Mouse (Mus musculus) heart, postnatal 0 days (tissue): ENCODE results near the gene Zfp78. TPM values are rescaled to one million over a fixed set of nuclear protein-coding genes. Genes with fewer than 3 reads are reported as not detected.

Experiments used
- ATAC-seq: fragments of 200-750 bp; cut with Nextera tagmentation; 2 replicates; pipeline ENCODE4 v1.8.0; 2017; ENCODE audit warnings: low read depth, moderate number of reproducible peaks, moderate library complexity; ENCODE audit not compliant: insufficient read depth
- DNase-seq: peaks from one replicate; pipeline ENCODE4 v3.0.0-alpha.2; 2016; ENCODE audit warnings: low spot score
- H3K27ac ChIP-seq: fragments of 300-500 bp; sonication (generic); 2 replicates; pipeline ENCODE4 v1.5.1; 2014; ENCODE audit warnings: low read depth, mild to moderate bottlenecking
- H3K27me3 ChIP-seq: fragments of 300-500 bp; sonication (generic); 2 replicates; pipeline ENCODE4 v1.6.1; 2014; ENCODE audit warnings: low read length, mixed read lengths; ENCODE audit not compliant: control insufficient read depth, insufficient read depth
- H3K36me3 ChIP-seq: fragments of 300-500 bp; sonication (generic); replicated peaks from 2 replicates; pipeline ENCODE4 v1.6.1; 2014; ENCODE audit warnings: low read length, mixed read lengths; ENCODE audit not compliant: control insufficient read depth, insufficient read depth
- H3K4me1 ChIP-seq: fragments of 300-500 bp; sonication (generic); 2 replicates; pipeline ENCODE4 v1.6.1; 2014; ENCODE audit warnings: antibody characterized with exemption; ENCODE audit not compliant: control insufficient read depth, insufficient read depth
- H3K4me2 ChIP-seq: fragments of 300-500 bp; sonication (generic); 2 replicates; pipeline ENCODE4 v1.6.1; 2014; ENCODE audit warnings: low read depth, mild to moderate bottlenecking, low read length, moderate library complexity
- H3K4me3 ChIP-seq: fragments of 300-500 bp; sonication (generic); 2 replicates; pipeline ENCODE4 v1.5.1; 2014; ENCODE audit warnings: low read depth, low read length
- H3K9ac ChIP-seq: fragments of 300-500 bp; sonication (generic); replicated peaks from 2 replicates; pipeline ENCODE4 v1.6.1; 2014; ENCODE audit warnings: low read depth, low read length, mixed read lengths
- H3K9me3 ChIP-seq: fragments of 300-500 bp; sonication (generic); replicated peaks from 2 replicates; pipeline ENCODE4 v1.6.1; 2016; ENCODE audit warnings: low read length; ENCODE audit not compliant: control insufficient read depth
- CTCF ChIP-seq: IDR thresholded peaks from 2 replicates; pipeline ENCODE4 v1.5.1; 2016; ENCODE audit warnings: antibody characterized with exemption, control low read depth, low read depth
- EP300 ChIP-seq: IDR thresholded peaks from 2 replicates; pipeline ENCODE4 v1.6.1; 2016; ENCODE audit warnings: antibody characterized with exemption, low read depth
- WGBS: fragments of 180-500 bp; shearing (Covaris S2); extraction: QIAGEN DNeasy Blood & Tissue Kit; methylation state at CpG from one replicate; pipeline ENCODE4 v1.1.7; 2014; 5-methylcytosine and 5-hydroxymethylcytosine counted together
- polyA plus RNA-seq: library from polyadenylated mRNA; unstranded; fragments of >200 nt; fragmentation: Nextera tagmentation; extraction: Ambion mirVana; gene quantifications from 2 replicates; pipeline ENCODE4 v1.2.1, GENCODE M21; 2015
- total RNA-seq: library from RNA; depleted of rRNA; stranded (reverse); fragments of >200 nt; gene quantifications from 2 replicates; pipeline ENCODE4 v1.2.3, GENCODE M21; 2014; ENCODE audit warnings: low replicate concordance

Zfp78 gene
- total and polyA plus RNA-seq, 2 experiments from 2014 or later = 0.11 to 0.94 TPM

- Histone ChIP-seq H3K9ac (no peak overlapping the region), H3K4me3 (no peak overlapping the region), H3K4me1 (peaks cover 4% of the 10 kb centered on the region; the same call in 1 of the 2 replicates), H3K9me3 (no peaks in the 10 kb centered on the region), H3K36me3 (peaks cover 5% of the 10 kb centered on the region; the same call in 1 of the 2 replicates), H3K27ac (no peak overlapping the region), H3K4me2 (no peak overlapping the region), H3K27me3 (no peaks in the 10 kb centered on the region)
- no peak for ATAC-seq
- no peak for DNase-seq
- TF ChIP-seq EP300 = no peak
- no peak for TF ChIP-seq CTCF
- WGBS = 77% methylated on average over 8 of the region's 8 CpGs
These were observed 15.4 kb downstream of the Zfp78 start for GRCm38 (mm10) chr7:6378441-6378840.

- Histone ChIP-seq H3K9ac (no peak overlapping the region), H3K36me3 (peaks cover 11% of the 10 kb centered on the region; the same call in 1 of the 2 replicates), H3K27ac (no peak overlapping the region), H3K27me3 (no peaks in the 10 kb centered on the region), H3K4me1 (peaks cover 8% of the 10 kb centered on the region; the same call in 1 of the 2 replicates), H3K9me3 (no peaks in the 10 kb centered on the region), H3K4me3 (no peak overlapping the region), H3K4me2 (no peak overlapping the region)
- TF ChIP-seq EP300 (no peak), CTCF (no peak)
- no peak for DNase-seq
- ATAC-seq = no peak
- WGBS = 81% methylated on average over 2 of the region's 2 CpGs
These were observed 18.4 kb downstream of the Zfp78 start for GRCm38 (mm10) chr7:6381431-6381830.

- TF ChIP-seq EP300 = no peak
- TF ChIP-seq CTCF = no peak
- peak; percentile 93 for DNase-seq
- WGBS = under 1% methylated on average over 28 of the region's 28 CpGs
- peaks cover 11% of the 10 kb centered on the region; the same call in 1 of the 2 replicates for H3K36me3 ChIP-seq
- peak; percentile 99 for ATAC-seq
- peak within 1 kb of the TSS; percentile 63 for H3K4me3 ChIP-seq
- H3K9me3 ChIP-seq = no peaks in the 10 kb centered on the region
- peak within 1 kb of the TSS; percentile 89 for H3K4me2 ChIP-seq
- peaks cover 8% of the 10 kb centered on the region; the same call in 1 of the 2 replicates for H3K4me1 ChIP-seq
- H3K27ac ChIP-seq = peak within 1 kb of the TSS; percentile 57; the same call in 1 of the 2 replicates
- H3K9ac ChIP-seq = peak within 1 kb of the TSS; percentile 73
- no peaks in the 10 kb centered on the region for H3K27me3 ChIP-seq
These were observed 20.0 kb downstream of the Zfp78 start, which contains the start of gene Zfp28 for GRCm38 (mm10) chr7:6383044-6383455. TSS of gene Zfp28 (plus strand) at chr7:6383295.

GRCm38 (mm10) chr7:6384011-6384410, 20.9 kb downstream of the Zfp78 start:
- Histone ChIP-seq H3K9me3 (no peaks in the 10 kb centered on the region), H3K4me3 (peak overlapping the region; percentile 63), H3K27me3 (no peaks in the 10 kb centered on the region), H3K9ac (no peak overlapping the region), H3K27ac (0 out of 2 replicates have a peak overlapping the region, but pooled peaks have one; percentile 57), H3K4me1 (peaks cover 8% of the 10 kb centered on the region; the same call in 1 of the 2 replicates), H3K36me3 (0 out of 2 replicates have a peak, but pooled peaks cover 7% of the 10 kb centered on the region), H3K4me2 (peak overlapping the region; percentile 89)
- ATAC-seq (no peak), DNase-seq (no peak)
- no peak for TF ChIP-seq EP300
- TF ChIP-seq CTCF = no peak
- WGBS = 57% methylated on average over 8 of the region's 8 CpGs

- TF ChIP-seq EP300 (no peak), CTCF (no peak)
- Histone ChIP-seq H3K4me3 (no peak overlapping the region), H3K4me2 (no peak overlapping the region), H3K27ac (0 out of 2 replicates have a peak overlapping the region, but pooled peaks have one; percentile 38), H3K4me1 (peaks cover 8% of the 10 kb centered on the region; the same call in 1 of the 2 replicates), H3K36me3 (peaks cover 34% of the 10 kb centered on the region), H3K9ac (no peak overlapping the region), H3K9me3 (no peaks in the 10 kb centered on the region), H3K27me3 (no peaks in the 10 kb centered on the region)
- ATAC-seq (no peak), DNase-seq (no peak)
- WGBS = 72% methylated on average over 8 of the region's 8 CpGs
These were observed 23.9 kb downstream of the Zfp78 start for GRCm38 (mm10) chr7:6386995-6387394.

- H3K27me3 ChIP-seq = no peaks in the 10 kb centered on the region
- H3K9me3 ChIP-seq = no peaks in the 10 kb centered on the region
- 79% methylated on average over 5 of the region's 5 CpGs for WGBS
- no peaks in the 10 kb centered on the region for H3K4me1 ChIP-seq
- no peak overlapping the region for H3K27ac ChIP-seq
- H3K4me3 ChIP-seq = no peak overlapping the region
- no peak overlapping the region for H3K9ac ChIP-seq
- DNase-seq = no peak
- H3K36me3 ChIP-seq = peaks cover 52% of the 10 kb centered on the region
- TF ChIP-seq CTCF (no peak), EP300 (no peak)
- no peak for ATAC-seq
- H3K4me2 ChIP-seq = no peak overlapping the region
These were observed 25.9 kb downstream of the Zfp78 start for GRCm38 (mm10) chr7:6388971-6389370.
